Mouse (Mus musculus): ENCODE results near the gene Pld4.

- TF ChIP-seq CTCF (IDR thresholded peaks at IDR 0.05; ENCODE audit: control insufficient read depth, insufficient read depth, insufficient replicate concordance, low read depth, low read length), result no peak
- no peak for TF ChIP-seq POLR2A (IDR thresholded peaks at IDR 0.05; ENCODE audit: control insufficient read depth, low read depth, low read length)
Observed at GRCm38 (mm10) chr12:112801864-112802846, 41.7 kb downstream of the Pld4 start, which contains the start of gene Ahnak2.
